Mouse (Mus musculus) C2C12 (cell line): ENCODE results near the gene B430218F22Rik. TPM values are rescaled to one million over a fixed set of nuclear protein-coding genes. Genes with fewer than 3 reads are reported as not detected.

Source experiments
- H3K27me3 ChIP-seq: one replicate; pipeline ENCODE4 v1.6.1; 2011; ENCODE audit not compliant: control insufficient read depth, insufficient read depth, insufficient read length
- H3K36me3 ChIP-seq: one replicate; pipeline ENCODE4 v1.6.1; 2011; ENCODE audit not compliant: control insufficient read depth, insufficient read depth
- H3K4me3 ChIP-seq: one replicate; pipeline ENCODE4 v1.5.1; 2011; ENCODE audit warnings: mild to moderate bottlenecking, control low read depth; ENCODE audit not compliant: poor library complexity, insufficient read depth, severe bottlenecking
- H3K79me2 ChIP-seq: one replicate; pipeline ENCODE4 v1.6.1; 2011; ENCODE audit not compliant: control insufficient read depth, insufficient read depth
- H3K79me3 ChIP-seq: one replicate; pipeline ENCODE4 v1.6.1; 2011; ENCODE audit warnings: low read depth, control low read depth
- H3ac ChIP-seq: one replicate; pipeline ENCODE3; 2011; ENCODE audit warnings: low read depth; ENCODE audit not compliant: control insufficient read depth, insufficient read length
- CEBPB ChIP-seq: IDR thresholded peaks from one replicate; pipeline ENCODE4 v1.6.1; 2011; ENCODE audit warnings: low read depth, mild to moderate bottlenecking, control low read depth, moderate library complexity
- CTCF ChIP-seq: IDR thresholded peaks from one replicate; pipeline ENCODE4 v1.5.1; 2011; ENCODE audit not compliant: control insufficient read depth, insufficient read depth, insufficient read length
- FOSL1 ChIP-seq: IDR thresholded peaks from one replicate; pipeline ENCODE4 v1.8.0; 2011; ENCODE audit warnings: mild to moderate bottlenecking, low read length; ENCODE audit not compliant: poor library complexity, insufficient read depth, severe bottlenecking
- MAX ChIP-seq: IDR thresholded peaks from one replicate; pipeline ENCODE4 v1.6.1; 2011; ENCODE audit warnings: mild to moderate bottlenecking, control low read depth
- MYOD1 ChIP-seq: IDR thresholded peaks from one replicate; pipeline ENCODE4 v1.6.1; 2011; ENCODE audit warnings: low read depth; ENCODE audit not compliant: control insufficient read depth, insufficient read length
- MYOG ChIP-seq: IDR thresholded peaks from one replicate; pipeline ENCODE4 v1.6.1; 2011; ENCODE audit not compliant: control insufficient read depth, insufficient read length; ENCODE audit errors: extremely low read depth
- USF1 ChIP-seq: IDR thresholded peaks from one replicate; pipeline ENCODE4 v1.6.1; 2011; ENCODE audit warnings: low read depth, mild to moderate bottlenecking, control low read depth, moderate library complexity
- polyA plus RNA-seq: library from polyadenylated mRNA; unstranded; fragments of >200 nt; fragmentation: generic; extraction: Trizol; gene quantifications from one replicate; pipeline ENCODE4 v1.2.1, GENCODE M21; 2012; ENCODE audit warnings: missing spikeins

B430218F22Rik gene
- polyA plus RNA-seq, 1 experiment, result 0.41 TPM

GRCm38 (mm10) chr13:118411297-118411992 is 25.0 kb downstream of the B430218F22Rik start:
- Histone ChIP-seq H3K4me3 (no peak overlapping the region), H3K36me3 (no peaks in the 10 kb centered on the region), H3K27me3 (no peaks in the 10 kb centered on the region), H3K79me3 (no peaks in the 10 kb centered on the region), H3K79me2 (no peaks in the 10 kb centered on the region), H3ac (no peak overlapping the region)
- no peak for TF ChIP-seq MYOG
- no peak for TF ChIP-seq USF1

- Histone ChIP-seq H3K4me3 (no peak overlapping the region), H3K36me3 (no peaks in the 10 kb centered on the region), H3K27me3 (no peaks in the 10 kb centered on the region), H3ac (no peak overlapping the region), H3K79me2 (no peaks in the 10 kb centered on the region), H3K79me3 (no peaks in the 10 kb centered on the region)
- TF ChIP-seq MAX, result no peak
- TF ChIP-seq CTCF, result no peak
- TF ChIP-seq FOSL1, result no peak
Observed at GRCm38 (mm10) chr13:118418163-118418562, 31.7 kb downstream of the B430218F22Rik start.

GRCm38 (mm10) chr13:118420408-118420807 is 34.0 kb downstream of the B430218F22Rik start:
- Histone ChIP-seq H3K79me3 (no peaks in the 10 kb centered on the region), H3K79me2 (no peaks in the 10 kb centered on the region), H3ac (no peak overlapping the region), H3K4me3 (no peak overlapping the region), H3K27me3 (no peaks in the 10 kb centered on the region), H3K36me3 (no peaks in the 10 kb centered on the region)
- TF ChIP-seq USF1 (no peak), MYOD1 (no peak)

- no peaks in the 10 kb centered on the region for H3K36me3 ChIP-seq
- H3K4me3 ChIP-seq, result no peak overlapping the region
- no peak overlapping the region for H3ac ChIP-seq
- no peak for TF ChIP-seq MAX
- no peak for TF ChIP-seq USF1
- no peak for TF ChIP-seq MYOD1
- no peak for TF ChIP-seq MYOG
- TF ChIP-seq CTCF, result no peak
- no peak for TF ChIP-seq FOSL1
- no peak for TF ChIP-seq CEBPB
- no peaks in the 10 kb centered on the region for H3K79me2 ChIP-seq
- H3K27me3 ChIP-seq, result no peaks in the 10 kb centered on the region
- no peaks in the 10 kb centered on the region for H3K79me3 ChIP-seq
Observed at GRCm38 (mm10) chr13:118420847-118421246, 34.4 kb downstream of the B430218F22Rik start.

Other genes starting within 250 kb of the B430218F22Rik start
- gene Mrps30, start 622 bp downstream of the B430218F22Rik start, polyA plus RNA-seq, result 23.6 TPM